Mouse (Mus musculus): ENCODE measurements around the gene Hist1h3b.

Gene Hist1h3b

DNA sequence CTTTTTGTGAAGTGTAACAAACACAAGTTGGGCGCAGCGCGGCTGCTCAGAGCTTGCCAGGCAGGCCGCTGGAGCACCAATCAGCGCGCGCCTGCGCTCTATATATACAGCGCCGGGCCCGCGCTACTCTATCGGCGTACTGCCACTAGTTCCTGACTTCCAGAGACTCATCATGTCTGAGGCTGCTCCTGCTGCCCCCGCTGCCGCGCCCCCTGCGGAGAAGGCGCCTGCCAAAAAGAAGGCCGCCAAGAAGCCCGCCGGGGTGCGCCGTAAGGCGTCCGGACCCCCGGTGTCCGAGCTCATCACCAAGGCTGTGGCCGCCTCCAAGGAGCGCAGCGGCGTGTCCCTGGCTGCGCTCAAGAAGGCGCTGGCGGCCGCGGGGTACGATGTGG is 13.4 kb upstream of the Hist1h3b start, which contains the start of gene Hist1h1c:
TSS of gene Hist1h1c (plus strand) at position 132 of the 392 bp plus-strand sequence.
- peak; percentile 97 for DNase-seq (ENCODE audit: extremely low spot score)

DNA sequence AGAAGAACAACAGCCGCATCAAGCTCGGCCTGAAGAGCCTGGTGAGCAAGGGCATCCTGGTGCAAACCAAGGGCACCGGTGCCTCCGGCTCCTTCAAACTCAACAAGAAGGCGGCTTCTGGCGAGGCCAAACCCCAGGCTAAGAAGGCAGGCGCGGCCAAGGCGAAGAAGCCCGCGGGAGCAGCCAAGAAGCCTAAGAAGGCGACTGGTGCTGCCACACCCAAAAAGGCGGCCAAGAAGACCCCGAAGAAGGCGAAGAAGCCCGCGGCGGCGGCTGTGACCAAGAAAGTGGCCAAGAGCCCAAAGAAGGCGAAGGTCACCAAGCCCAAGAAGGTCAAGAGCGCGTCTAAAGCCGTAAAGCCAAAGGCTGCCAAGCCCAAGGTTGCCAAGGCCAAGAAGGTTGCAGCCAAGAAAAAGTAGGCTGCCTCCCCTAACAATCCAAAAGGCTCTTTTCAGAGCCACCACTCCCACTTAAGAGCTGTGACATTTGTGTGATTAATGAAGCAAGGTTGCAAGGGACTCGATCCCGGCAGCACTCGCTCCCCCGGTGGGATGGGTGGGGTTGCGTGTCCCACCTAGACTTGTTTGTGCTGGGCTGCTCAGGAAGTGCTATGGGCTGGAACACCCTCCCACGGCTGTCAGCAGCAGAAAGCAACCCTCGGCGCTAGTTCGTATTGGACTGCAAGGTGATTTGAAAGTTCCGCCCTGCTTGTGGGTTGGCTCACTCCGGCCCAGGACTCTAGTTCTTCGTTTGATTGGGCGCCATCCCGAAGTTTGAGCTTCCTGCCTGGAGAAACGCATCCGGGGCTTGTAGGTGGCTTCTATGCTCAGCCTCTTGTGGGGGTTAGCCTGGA is 12.8 kb upstream of the Hist1h3b start:
- peak; percentile 95 for DNase-seq (ENCODE audit: extremely low spot score)

DNA sequence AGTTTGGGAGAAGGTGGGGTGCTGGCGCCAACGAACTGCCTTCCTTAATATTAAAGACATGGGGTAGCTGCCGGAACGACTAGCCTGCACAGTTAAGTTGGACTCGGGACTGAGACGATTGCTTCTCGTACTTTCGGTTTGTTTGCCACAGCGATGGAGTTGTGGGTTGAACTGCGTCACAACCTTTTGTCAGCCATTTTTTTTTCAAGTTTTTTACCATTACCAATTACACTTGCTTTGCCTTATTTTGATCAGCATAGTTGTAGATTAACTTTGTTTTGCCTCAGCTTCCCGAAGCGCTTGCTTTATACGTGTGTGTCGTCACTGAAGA is 12.2 kb upstream of the Hist1h3b start:
- no peak for DNase-seq (ENCODE audit: extremely low spot score)

DNA sequence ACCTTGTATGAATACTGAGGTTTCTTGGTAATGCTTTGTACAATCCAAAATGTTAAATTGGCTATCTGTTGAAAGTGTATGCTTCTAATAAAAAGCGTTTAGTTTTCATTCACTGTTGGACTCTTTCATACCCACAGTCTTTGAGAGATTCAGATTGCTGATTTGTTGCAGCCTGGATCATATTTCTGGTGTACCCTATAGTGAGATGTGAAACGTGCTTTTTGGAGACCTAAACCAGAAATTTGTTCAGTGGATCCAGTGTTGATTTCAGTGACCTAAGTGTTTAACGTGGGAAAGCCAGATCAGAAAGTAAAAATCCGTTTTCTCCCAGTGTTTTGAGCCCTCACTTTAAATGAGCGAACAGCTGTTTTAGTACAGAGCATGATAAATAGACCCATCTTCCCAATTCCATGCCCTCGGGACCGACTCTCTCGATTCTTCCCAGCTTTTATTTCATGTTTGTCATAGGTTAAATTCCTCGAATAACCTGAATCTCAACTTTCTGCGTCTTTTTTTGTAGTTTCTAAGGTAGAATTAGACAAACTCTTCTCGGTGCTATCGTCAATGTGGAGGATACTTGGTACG is 11.7 kb upstream of the Hist1h3b start:
- DNase-seq (ENCODE audit: extremely low spot score) = no peak

DNA sequence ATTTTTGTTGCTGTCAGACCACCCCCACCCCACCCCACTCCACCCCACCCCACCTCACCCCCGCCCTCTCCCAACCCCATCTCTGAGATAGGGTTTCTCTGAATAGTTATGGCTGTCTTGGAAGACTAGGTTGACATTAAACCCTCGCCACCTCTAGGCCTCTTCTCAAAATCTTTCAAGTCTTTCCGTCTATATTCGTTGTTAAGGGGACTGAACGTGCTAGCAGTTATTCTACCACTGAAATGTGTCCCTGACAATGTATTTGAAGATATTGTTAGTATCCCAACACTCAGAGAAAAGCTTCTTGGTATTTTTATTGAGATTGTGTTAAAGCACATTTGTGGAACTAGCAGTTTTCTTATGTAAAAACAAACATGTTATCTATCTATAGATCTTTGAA is 11.2 kb upstream of the Hist1h3b start:
- no peak for DNase-seq (ENCODE audit: extremely low spot score)

DNA sequence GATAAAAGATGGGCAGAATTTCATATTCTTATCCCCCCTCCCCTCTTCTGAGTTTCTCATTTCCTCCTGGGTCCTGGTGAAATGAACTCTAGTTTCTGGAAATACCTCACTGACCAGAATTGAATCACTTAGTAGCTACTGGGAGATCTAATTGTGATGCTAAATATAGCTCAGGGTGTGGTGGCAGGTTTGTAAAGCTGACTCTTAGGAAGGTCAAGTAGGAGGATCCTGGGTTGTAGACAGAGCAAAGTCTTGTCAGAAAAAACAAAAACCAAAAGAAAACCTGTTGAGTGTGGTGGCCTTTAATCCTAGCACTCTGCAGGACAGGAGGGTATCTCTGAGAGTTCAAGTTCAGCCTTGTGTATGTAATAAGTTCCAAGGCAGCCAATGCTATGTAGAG is 10.1 kb upstream of the Hist1h3b start:
- no peak for DNase-seq (ENCODE audit: extremely low spot score)

DNA sequence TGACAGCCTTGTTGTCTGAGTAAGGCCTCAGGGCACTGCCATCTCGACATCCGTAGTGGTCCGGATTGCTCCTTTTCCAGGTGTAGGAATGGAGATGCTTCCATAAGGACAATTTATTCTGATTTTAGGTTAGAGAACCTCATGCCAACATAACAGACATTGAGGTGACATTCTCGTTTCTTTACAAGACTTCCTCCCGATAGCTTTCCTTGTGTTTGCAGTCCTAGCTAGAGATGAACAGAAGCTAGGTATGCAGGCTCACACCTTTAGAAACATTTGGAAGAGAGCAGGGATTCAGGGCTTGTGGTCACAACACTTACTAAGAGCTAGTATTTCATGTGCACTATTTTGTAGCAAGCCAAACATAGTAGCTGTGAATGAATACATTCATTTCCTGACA is 8.9 kb upstream of the Hist1h3b start:
- peak; percentile 38 for DNase-seq (ENCODE audit: extremely low spot score)

DNA sequence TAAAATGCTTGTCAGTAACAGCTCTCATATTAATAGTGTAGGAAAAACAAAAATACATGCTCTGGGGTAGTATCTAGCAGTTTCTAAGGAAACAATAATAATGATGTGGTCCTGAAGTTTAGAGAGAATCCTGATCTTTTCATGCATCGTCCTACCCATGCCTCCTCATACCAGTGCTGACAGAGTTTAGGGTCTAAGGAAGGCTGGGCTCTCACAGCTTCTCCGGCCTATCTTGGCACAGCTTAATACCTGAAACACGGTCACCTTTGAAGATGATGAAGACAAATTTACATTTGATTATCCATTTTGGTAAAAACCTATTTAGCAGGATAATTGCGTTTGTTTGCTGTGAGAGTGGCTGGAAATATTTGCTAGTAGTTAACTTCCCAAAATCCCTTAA is 8.1 kb upstream of the Hist1h3b start:
- peak; percentile 62 for DNase-seq (ENCODE audit: extremely low spot score)

DNA sequence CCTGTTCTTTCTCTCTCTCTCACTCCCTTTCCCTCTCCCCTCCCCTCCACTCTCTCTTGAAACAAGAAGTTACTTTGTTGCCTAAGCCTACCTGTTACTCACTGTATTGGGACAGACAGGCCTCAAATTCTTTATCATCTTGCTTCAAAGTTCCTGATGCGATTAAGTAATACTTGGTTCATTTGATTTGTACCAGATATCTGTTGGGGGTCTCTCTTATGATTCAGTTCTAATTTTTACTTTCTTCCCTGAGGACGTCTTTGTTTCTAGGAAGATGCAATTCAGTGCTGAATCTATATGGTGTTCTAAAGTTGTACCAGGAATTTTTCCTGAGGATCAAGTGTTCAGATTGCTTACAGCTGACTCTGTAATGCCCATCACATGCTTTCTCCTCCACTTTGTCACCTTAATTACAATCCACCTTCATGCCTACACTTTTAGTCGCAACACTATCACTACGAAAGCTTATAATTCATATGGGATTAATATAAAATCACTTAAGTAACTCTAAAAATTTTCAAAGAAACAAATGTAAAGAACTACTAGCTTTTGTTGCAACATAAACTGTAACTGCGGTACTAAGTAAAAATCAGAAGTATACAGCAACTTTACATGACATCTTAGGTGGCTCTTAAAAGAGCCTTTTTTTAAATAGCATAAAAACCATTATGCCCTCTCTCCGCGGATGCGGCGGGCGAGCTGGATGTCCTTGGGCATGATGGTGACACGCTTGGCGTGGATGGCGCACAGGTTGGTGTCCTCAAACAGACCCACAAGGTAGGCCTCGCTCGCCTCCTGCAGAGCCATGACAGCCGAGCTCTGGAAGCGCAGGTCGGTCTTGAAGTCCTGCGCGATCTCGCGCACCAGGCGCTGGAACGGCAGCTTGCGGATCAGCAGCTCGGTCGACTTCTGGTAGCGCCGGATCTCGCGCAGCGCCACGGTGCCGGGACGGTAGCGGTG is 7.4 kb upstream of the Hist1h3b start:
- peak; percentile 80 for DNase-seq (ENCODE audit: extremely low spot score)

DNA sequence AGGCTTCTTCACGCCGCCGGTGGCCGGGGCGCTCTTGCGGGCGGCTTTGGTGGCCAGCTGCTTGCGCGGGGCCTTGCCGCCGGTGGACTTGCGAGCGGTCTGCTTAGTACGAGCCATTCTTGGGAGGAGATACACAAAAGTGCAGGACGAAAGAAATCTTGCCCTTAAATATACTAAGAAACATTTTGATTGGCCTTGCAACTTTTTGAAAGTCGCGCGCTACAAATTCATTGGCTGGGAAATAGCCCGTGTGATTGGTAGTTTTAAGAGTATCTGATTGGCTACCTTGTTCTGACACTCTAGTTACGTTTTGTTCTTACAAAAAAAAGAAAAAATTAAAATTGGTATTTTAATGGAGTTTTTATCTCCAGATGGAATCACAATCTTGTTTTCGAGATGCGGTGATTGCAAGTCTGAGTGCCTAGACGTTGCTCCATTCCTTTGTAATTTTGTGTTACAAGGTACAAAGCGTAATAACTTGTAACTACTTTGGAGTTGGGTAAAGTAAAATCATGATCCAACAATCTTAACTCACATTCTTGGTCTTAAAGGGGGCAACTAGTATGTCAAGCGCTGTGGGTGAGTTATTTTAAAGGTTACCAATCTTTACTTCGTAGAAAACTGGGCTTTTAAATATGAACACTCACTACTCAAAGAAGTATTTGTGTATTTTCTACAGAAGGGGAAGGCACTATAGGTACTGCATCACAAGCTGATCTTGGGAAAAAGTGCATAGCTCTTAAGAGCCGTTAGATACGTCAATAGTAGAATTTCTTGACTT is 6.5 kb upstream of the Hist1h3b start, which contains the start of gene Hist1h3c:
TSS of gene Hist1h3c (minus strand) at position 222 of the 781 bp plus-strand sequence.
- peak; percentile 91 for DNase-seq (ENCODE audit: extremely low spot score)

DNA sequence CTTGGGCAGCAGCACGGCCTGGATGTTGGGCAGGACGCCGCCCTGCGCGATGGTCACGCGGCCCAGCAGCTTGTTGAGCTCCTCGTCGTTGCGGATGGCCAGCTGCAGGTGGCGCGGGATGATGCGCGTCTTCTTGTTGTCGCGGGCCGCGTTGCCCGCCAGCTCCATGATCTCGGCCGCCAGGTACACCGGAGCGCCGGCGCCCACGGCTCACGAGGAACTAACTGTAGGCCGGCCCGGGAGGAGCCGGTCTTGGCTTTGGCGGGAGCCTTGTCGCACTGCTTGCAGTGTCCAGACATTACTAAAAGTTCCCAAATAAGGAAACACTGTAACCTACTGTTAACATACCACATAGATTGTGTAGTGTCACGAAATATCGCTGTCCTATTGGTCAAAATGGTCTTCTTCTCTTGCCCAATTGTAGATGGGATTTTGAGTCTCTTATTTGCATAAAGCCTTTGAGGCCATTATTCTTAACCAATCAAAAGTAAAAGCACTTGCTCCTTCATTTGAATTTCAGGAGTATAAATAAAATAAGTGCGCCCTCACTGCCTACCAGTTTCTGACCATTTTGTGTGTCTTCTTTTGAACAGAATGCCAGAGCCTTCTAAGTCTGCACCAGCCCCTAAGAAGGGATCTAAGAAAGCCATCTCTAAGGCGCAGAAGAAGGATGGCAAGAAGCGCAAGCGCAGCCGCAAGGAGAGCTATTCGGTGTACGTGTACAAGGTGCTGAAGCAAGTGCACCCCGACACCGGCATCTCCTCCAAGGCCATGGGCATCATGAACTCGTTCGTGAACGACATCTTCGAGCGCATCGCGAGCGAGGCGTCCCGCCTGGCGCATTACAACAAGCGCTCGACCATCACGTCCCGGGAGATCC is 5.6 kb upstream of the Hist1h3b start, which contains the start of gene Hist1h2bb:
TSS of gene Hist1h2bb (plus strand) at position 534 of the 880 bp plus-strand sequence.
- DNase-seq (ENCODE audit: extremely low spot score) = peak; percentile 93

DNA sequence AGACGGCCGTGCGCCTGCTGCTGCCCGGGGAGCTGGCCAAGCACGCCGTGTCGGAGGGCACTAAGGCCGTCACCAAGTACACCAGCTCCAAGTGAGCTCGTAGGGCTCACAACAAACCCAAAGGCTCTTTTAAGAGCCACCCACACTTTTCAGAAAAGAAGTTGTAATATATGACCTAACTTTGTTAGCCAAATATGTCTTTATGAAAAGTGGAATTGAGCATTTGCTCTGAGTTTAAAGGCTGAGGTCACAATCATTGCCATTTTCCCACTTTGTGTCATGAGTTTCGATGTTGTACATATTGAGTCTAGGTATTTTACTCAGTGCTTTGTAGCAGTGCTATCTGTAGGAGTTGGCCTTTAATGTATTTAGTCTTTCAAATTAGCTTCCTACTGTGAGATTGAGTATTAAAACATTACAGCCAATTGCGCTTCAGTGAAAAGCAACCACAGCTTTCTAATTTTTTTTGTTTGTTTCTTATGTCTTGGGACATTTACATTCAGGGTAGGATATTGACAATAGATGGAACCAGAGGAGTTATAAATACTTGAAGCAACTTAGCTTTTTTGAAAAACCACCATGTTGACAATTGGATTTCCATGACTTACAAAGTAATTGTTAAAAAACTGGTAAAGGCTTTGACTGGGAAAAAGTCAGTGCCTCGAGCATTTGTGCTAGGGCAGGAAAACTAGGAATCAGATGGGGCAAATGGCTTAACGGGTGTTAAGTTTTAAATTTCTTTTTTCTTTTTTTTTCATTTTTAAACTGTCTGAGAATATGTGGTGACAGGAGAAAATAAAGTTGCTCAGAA is 4.8 kb upstream of the Hist1h3b start:
- peak; percentile 72 for DNase-seq (ENCODE audit: extremely low spot score)

DNA sequence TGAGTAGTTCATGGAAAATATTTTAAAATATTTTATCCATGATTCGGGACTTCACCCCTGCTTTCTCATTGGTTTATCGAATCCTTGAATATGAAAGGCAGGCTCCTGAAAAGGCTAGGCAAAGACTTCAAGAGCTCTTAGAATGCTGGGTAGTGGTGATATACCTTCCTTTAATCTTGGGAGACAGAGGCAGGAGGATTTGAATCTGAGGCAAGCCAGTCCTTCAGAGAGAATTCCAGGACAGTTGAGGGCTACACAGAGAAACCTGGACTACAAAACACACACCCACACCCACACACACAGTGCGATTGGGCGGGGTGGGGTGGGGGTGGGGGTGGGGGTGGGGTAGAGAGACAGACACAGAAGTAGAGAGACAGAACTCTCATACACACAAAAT is 4.2 kb upstream of the Hist1h3b start:
- peak; percentile 68 for DNase-seq (ENCODE audit: extremely low spot score)

DNA sequence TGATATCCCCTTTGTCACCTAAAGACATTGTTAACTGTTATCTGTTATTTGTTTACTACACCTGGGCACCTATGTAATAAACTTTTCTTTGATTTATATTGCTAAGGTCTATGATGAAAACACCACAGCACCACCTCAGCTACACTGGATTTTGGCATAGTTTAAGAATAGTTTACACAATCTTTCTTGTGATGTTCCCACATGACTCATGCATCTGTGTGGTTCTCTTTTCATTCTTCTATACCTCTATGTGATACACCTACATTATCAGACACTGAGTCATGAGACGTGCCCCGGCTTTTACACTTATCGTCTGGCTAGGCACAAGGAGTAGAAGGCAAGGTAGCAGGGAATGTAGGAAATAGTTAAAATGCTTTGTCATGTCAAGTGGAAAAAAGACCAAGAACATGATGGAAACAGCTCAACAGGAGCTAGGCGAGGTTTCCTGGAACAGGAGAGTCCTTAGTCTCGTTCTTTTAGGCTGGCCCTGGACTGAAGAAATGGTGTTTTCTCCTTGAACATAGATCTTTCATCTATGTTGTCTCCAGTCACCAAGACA is 2.4 kb upstream of the Hist1h3b start:
- DNase-seq (ENCODE audit: extremely low spot score) = no peak

DNA sequence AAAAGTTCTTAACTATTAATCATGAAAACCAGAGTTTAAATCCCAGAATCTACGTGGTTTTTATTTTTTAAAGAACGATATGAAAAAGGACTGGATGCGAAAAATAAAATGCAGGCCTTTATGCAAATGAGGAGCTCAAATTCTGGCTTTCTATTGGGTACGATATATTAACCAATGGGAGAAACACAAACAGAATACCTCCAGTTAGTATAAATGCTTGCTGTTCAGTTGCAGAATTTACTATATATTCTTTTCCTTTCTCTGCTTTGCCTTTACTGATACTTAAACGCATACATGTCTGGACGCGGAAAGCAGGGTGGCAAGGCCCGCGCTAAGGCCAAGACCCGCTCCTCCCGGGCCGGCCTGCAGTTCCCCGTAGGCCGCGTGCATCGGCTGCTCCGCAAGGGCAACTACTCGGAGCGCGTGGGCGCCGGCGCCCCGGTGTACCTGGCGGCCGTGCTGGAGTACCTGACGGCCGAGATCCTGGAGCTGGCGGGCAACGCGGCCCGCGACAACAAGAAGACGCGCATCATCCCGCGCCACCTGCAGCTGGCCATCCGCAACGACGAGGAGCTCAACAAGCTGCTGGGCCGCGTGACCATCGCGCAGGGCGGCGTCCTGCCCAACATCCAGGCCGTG is 1.1 kb upstream of the Hist1h3b start, which contains the start of gene Hist1h2ab:
TSS of gene Hist1h2ab (plus strand) at position 288 of the 639 bp plus-strand sequence.
- DNase-seq (ENCODE audit: extremely low spot score) = peak; percentile 91

DNA sequence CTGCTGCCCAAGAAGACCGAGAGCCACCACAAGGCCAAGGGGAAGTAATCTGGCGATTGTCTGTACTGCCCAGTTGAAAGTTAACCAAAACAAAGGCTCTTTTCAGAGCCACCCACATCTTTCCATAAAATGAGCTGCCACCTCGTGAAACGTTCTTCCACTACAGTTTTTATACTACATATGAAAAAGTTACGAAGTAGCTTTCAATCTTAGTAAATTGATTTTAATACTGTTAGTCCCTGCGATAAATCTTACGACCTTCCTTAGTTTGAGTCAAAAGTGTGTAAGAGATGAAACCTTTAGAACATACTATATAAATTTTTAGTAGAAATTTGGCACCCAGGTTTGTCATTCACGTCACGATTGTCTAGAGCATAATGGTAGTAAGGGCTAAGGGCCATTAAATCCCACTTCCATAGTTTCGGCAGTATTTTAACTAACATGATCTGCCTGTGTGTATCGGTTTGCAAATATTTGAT is 550 bp upstream of the Hist1h3b start:
- peak; percentile 74 for DNase-seq (ENCODE audit: extremely low spot score)

DNA sequence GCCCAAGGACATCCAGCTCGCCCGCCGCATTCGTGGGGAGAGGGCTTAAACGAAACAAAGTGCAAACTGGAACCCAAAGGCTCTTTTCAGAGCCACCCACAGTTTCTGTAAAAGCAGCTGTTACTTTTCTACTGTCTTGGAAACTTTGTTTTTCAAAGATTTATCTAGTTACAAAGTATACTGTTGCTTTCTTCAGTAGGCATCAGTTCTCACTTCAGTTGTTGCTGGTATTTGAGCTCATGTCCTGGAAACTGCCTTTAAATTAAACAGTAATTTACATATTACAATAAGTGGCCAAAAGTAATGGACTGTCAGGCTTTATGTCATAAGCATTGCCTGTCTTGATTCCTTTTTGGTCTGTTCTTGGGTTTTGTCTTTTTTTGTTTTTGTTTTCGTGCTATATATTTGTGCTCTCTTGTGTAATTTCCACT is 690 bp downstream of the Hist1h3b start:
- DNase-seq (ENCODE audit: extremely low spot score) = peak; percentile 65
